Mouse (Mus musculus) heart, embryonic 14.5 days (tissue): ENCODE measurements around the gene Abcc2. TPM values are rescaled to one million over a fixed set of nuclear protein-coding genes. Genes with fewer than 3 reads are reported as not detected.

Source experiments
- ATAC-seq: fragments of 200-750 bp; cut with Nextera tagmentation; 2 replicates; pipeline ENCODE4 v1.8.0; 2017; ENCODE audit warnings: low read depth, moderate TSS enrichment; ENCODE audit not compliant: insufficient number of reproducible peaks, insufficient read depth, low FRiP score
- H3K27ac ChIP-seq, 2 experiments: fragments of 200-500 bp in 1 of 2; fragments of 300-500 bp in 1 of 2; sonication (generic) in 1 of 2; replicated peaks in 1 of 2; 2 replicates each; pipeline ENCODE4 v1.5.1; 2012 to 2014; ENCODE audit warnings: low read depth in 2 of 2, low read length in 2 of 2, control low read depth in 1 of 2, mild to moderate bottlenecking in 1 of 2, mixed read lengths in 1 of 2; ENCODE audit not compliant: control insufficient read depth in 1 of 2, insufficient read depth in 1 of 2
- H3K27me3 ChIP-seq: fragments of 300-500 bp; sonication (generic); 2 replicates; pipeline ENCODE4 v1.6.1; 2014; ENCODE audit warnings: mild to moderate bottlenecking, low read length, control low read depth; ENCODE audit not compliant: control insufficient read depth, insufficient read depth
- H3K36me3 ChIP-seq: fragments of 300-500 bp; sonication (generic); 2 replicates; pipeline ENCODE4 v1.6.1; 2014; ENCODE audit warnings: mild to moderate bottlenecking, control low read depth, low read length, mixed read lengths; ENCODE audit not compliant: control insufficient read depth, insufficient read depth
- H3K4me1 ChIP-seq, 2 experiments: fragments of 200-500 bp in 1 of 2; fragments of 300-500 bp in 1 of 2; sonication (generic) in 1 of 2; 2 replicates each; pipeline ENCODE4 v1.6.1; 2012 to 2014; ENCODE audit warnings: low read length in 2 of 2, control low read depth in 1 of 2, mixed read lengths in 1 of 2; ENCODE audit not compliant: control insufficient read depth in 2 of 2, insufficient read depth in 2 of 2
- H3K4me2 ChIP-seq: fragments of 300-500 bp; sonication (generic); 2 replicates; pipeline ENCODE4 v1.6.1; 2014; ENCODE audit warnings: mild to moderate bottlenecking, low read length
- H3K4me3 ChIP-seq, 2 experiments: fragments of 200-500 bp in 1 of 2; fragments of 300-500 bp in 1 of 2; sonication (generic) in 1 of 2; 2 replicates each; pipeline ENCODE4 v1.5.1; 2012 to 2014; ENCODE audit warnings: low read length in 2 of 2, mild to moderate bottlenecking in 2 of 2, control low read depth in 1 of 2, low read depth in 1 of 2, moderate library complexity in 1 of 2; ENCODE audit not compliant: control insufficient read depth in 1 of 2, insufficient read depth in 1 of 2
- H3K9ac ChIP-seq: fragments of 300-500 bp; sonication (generic); 2 replicates; pipeline ENCODE4 v1.6.1; 2014; ENCODE audit warnings: mild to moderate bottlenecking, low read length
- H3K9me3 ChIP-seq: fragments of 300-500 bp; sonication (generic); 2 replicates; pipeline ENCODE4 v1.6.1; 2016; ENCODE audit warnings: low read length, control low read depth; ENCODE audit not compliant: control insufficient read depth
- WGBS: fragments of 180-500 bp; shearing (Covaris S2); extraction: QIAGEN DNeasy Blood & Tissue Kit; methylation state at CpG from one replicate; pipeline ENCODE4 v1.1.7; 2014; 5-methylcytosine and 5-hydroxymethylcytosine counted together
- polyA plus RNA-seq: library from polyadenylated mRNA; unstranded; fragments of >200 nt; fragmentation: Nextera tagmentation; extraction: Ambion mirVana; gene quantifications from 2 replicates; pipeline ENCODE4 v1.2.1, GENCODE M21; 2014

The Abcc2 gene
- polyA plus RNA-seq, 1 experiment from 2014 or later: 0.03 TPM

DNA sequence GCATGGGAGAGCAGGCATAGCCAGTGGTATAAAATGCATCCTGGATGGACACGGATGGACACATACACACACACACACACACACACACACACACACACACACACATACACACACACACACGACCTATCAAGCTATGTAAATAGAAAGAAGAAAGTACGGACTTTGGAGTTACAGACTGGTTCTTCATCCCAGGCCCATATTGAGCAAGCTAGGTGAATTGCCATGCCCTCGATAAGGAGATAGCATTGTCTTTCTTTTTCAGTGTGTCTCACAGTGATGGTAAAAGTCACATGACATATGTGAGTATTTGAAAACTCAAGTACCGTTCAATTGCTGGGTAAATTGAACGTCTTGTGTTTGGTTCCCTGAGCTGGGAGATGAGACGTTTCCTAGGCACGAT is 44.9 kb downstream of the Abcc2 start:
- H3K4me3 ChIP-seq: no peak overlapping the region
- H3K4me1 ChIP-seq: no peaks in the 10 kb centered on the region
- H3K9ac ChIP-seq: no peak overlapping the region
- H3K27ac ChIP-seq: no peak overlapping the region
- no peak for ATAC-seq
- peaks cover 3% of the 10 kb centered on the region for H3K27me3 ChIP-seq
- 70% methylated on average over 8 of the region's 8 CpGs for WGBS
- H3K4me2 ChIP-seq: no peak overlapping the region
- no peaks in the 10 kb centered on the region for H3K9me3 ChIP-seq
- H3K36me3 ChIP-seq: no peaks in the 10 kb centered on the region

DNA sequence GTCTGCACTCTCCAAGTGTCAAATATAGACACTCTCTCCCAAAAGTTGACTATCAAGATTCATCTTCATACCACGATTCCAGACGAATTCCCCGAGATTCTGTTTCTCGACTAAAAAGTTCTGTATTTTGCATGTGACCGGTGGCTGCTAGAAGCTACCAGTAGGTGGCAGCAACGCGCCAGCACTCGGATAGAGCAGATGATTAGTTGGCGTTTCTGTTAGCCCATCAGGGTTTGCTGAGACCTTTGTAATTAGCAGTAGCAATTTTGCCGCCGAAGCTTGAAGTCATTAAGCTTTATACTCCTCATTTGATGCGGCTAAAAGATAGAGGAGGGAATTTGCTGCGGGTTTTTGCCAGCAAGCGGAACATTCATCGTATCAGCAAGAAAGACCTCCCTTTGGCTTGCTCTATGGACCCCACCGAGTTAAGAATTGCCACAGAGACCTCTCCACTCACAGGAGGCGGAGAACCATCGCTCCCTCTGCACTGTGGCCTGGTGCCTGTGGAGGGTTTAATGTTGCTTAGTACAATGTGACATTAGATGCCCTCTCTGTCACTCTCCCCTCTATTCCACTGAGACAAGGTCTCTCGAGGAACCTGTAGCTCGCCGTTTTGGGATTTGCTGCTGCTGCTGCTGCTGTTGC is 50.6 kb downstream of the Abcc2 start:
- no peak overlapping the region for H3K4me3 ChIP-seq
- H3K27me3 ChIP-seq: peaks cover 3% of the 10 kb centered on the region
- no peaks in the 10 kb centered on the region for H3K4me1 ChIP-seq
- WGBS: 27% methylated on average over 21 of the region's 21 CpGs
- no peak overlapping the region for H3K4me2 ChIP-seq
- no peaks in the 10 kb centered on the region for H3K36me3 ChIP-seq
- no peak for ATAC-seq
- H3K9ac ChIP-seq: no peak overlapping the region
- H3K27ac ChIP-seq: no peak overlapping the region
- H3K9me3 ChIP-seq: no peaks in the 10 kb centered on the region

- no peaks in the 10 kb centered on the region for H3K9me3 ChIP-seq
- no peak for ATAC-seq
- 81% methylated on average over 9 of the region's 9 CpGs for WGBS
Measured at GRCm38 (mm10) chr19:43843184-43843583, 61.2 kb downstream of the Abcc2 start.

GRCm38 (mm10) chr19:43845331-43845908 is 63.4 kb downstream of the Abcc2 start:
- WGBS: 57% methylated on average over 7 of the region's 7 CpGs
- Histone ChIP-seq H3K27ac (no peak overlapping the region), H3K9me3 (no peaks in the 10 kb centered on the region), H3K4me2 (no peak overlapping the region), H3K4me3 (no peak overlapping the region), H3K36me3 (peaks cover 56% of the 10 kb centered on the region), H3K9ac (no peak overlapping the region), H3K4me1 (no peaks in the 10 kb centered on the region), H3K27me3 (no peaks in the 10 kb centered on the region)
- no peak for ATAC-seq

More at GRCm38 (mm10) chr19:43843184-43843583, 61.2 kb downstream of the Abcc2 start:
- no peak overlapping the region for H3K4me3 ChIP-seq
- no peaks in the 10 kb centered on the region for H3K4me1 ChIP-seq
- no peaks in the 10 kb centered on the region for H3K27me3 ChIP-seq
- no peak overlapping the region for H3K4me2 ChIP-seq
- H3K36me3 ChIP-seq: peaks cover 33% of the 10 kb centered on the region
- no peak overlapping the region for H3K27ac ChIP-seq
- H3K9ac ChIP-seq: no peak overlapping the region

- Histone ChIP-seq H3K4me2 (no peak overlapping the region), H3K4me3 (no peak overlapping the region), H3K4me1 (no peaks in the 10 kb centered on the region), H3K27ac (no peak overlapping the region), H3K36me3 (peaks cover 72% of the 10 kb centered on the region), H3K9ac (no peak overlapping the region), H3K9me3 (no peaks in the 10 kb centered on the region), H3K27me3 (no peaks in the 10 kb centered on the region)
- no peak for ATAC-seq
- WGBS: 90% methylated on average over 15 of the region's 15 CpGs
Measured at GRCm38 (mm10) chr19:43847056-43847455, 65.1 kb downstream of the Abcc2 start.

DNA sequence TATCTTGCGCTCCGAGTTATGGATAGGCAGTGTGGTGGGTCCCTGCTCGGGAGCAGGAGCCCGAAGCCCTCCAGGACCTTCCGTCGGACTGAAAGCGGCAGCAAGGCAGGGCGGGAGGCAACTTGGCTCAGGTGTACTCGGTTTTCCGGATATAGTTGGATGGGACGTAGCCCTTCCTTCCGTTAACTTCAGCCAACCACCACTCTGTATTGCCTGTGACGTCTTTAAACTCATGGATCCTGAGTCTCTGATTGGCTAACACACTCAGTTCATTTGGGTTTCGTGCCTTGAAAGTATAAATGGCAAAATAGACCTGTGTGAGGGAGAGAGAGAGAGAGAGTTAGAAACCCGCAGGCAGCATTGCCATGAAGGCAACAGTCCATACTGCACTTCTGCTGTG is 66.0 kb downstream of the Abcc2 start:
- H3K4me2 ChIP-seq: no peak overlapping the region
- no peak overlapping the region for H3K27ac ChIP-seq
- no peaks in the 10 kb centered on the region for H3K4me1 ChIP-seq
- no peaks in the 10 kb centered on the region for H3K27me3 ChIP-seq
- peaks cover 78% of the 10 kb centered on the region for H3K36me3 ChIP-seq
- no peak overlapping the region for H3K4me3 ChIP-seq
- ATAC-seq: no peak
- H3K9me3 ChIP-seq: no peaks in the 10 kb centered on the region
- H3K9ac ChIP-seq: no peak overlapping the region
- WGBS: 93% methylated on average over 15 of the region's 15 CpGs

GRCm38 (mm10) chr19:43850026-43850425 is 68.0 kb downstream of the Abcc2 start:
- H3K27me3 ChIP-seq: no peaks in the 10 kb centered on the region
- no peaks in the 10 kb centered on the region for H3K9me3 ChIP-seq
- no peaks in the 10 kb centered on the region for H3K4me1 ChIP-seq
- WGBS: 84% methylated on average over 11 of the region's 11 CpGs
- H3K36me3 ChIP-seq: peaks cover 94% of the 10 kb centered on the region
- no peak overlapping the region for H3K4me2 ChIP-seq
- no peak overlapping the region for H3K9ac ChIP-seq
- H3K4me3 ChIP-seq: no peak overlapping the region
- H3K27ac ChIP-seq: no peak overlapping the region
- ATAC-seq: no peak
